Mouse (Mus musculus): ENCODE measurements around the gene Nps. TPM values are rescaled to one million over a fixed set of nuclear protein-coding genes. Genes with fewer than 3 reads are reported as not detected.

Nps gene
- polyA plus RNA-seq (2014; fragmentation: Illumina TruSeq; extraction: RNeasy Lipid Tissue Mini Kit (QIAGEN cat#74804); ENCODE audit: low read depth, low replicate concordance), result not detected

GRCm38 (mm10) chr7:135258053-135258753 lies at the start of gene Nps:
Gene Nps (plus strand): TSS chr7:135258703.

Other genes starting within 250 kb of the Nps start
- not detected for gene Foxi2, start 151.6 kb downstream of the Nps start, polyA plus RNA-seq (2014; fragmentation: Illumina TruSeq; extraction: RNeasy Lipid Tissue Mini Kit (QIAGEN cat#74804); ENCODE audit: low read depth, low replicate concordance)